In genomic region chr13:95892611-95893145, GRCm38 (mm10) we compare ENCODE assay signal across 7 mouse cellular contexts. TPM values are rescaled to one million over a fixed set of nuclear protein-coding genes. Genes with fewer than 3 reads are reported as not detected.
A peak's percentile ranks its signal among the peaks of the same experiment; 100 is the strongest.
DNase-seq lines count a peak whose midpoint lies in the region; ATAC-seq and TF ChIP-seq lines count a peak whose summit lies in the region.

No protein-coding gene starts in this region.

- peak overlapping the region; percentile 94 for H3K4me3 ChIP-seq in E14TG2a.4 (replicated peaks; ENCODE audit: low read length)
- peak overlapping the region; percentile 58 for H3K4me3 ChIP-seq in bone marrow, adult 2 months (replicated peaks; ENCODE audit: control insufficient read depth, low read depth, low read length)
- peak overlapping the region; percentile 84 for H3K4me3 ChIP-seq in hindbrain, embryonic 11.5 days (ENCODE audit: low read depth, low read length)
- H3K4me3 ChIP-seq in liver, embryonic 11.5 days (ENCODE audit: low read depth, low read length): peak overlapping the region; percentile 73
- peak overlapping the region; percentile 74 for H3K4me3 ChIP-seq in neural tube, embryonic 12.5 days

- no peaks in the 10 kb centered on the region for H3K9me3 ChIP-seq in E14TG2a.4 (ENCODE audit: low read length)
- no peaks in the 10 kb centered on the region for H3K9me3 ChIP-seq in hindbrain, embryonic 11.5 days (ENCODE audit: control insufficient read depth, low read length)
- H3K9me3 ChIP-seq in liver, embryonic 11.5 days (ENCODE audit: control insufficient read depth, low read length): no peaks in the 10 kb centered on the region
- H3K9me3 ChIP-seq in neural tube, embryonic 12.5 days: no peaks in the 10 kb centered on the region

- H3K36me3 ChIP-seq in E14TG2a.4 (ENCODE audit: insufficient read depth, low read length): no peaks in the 10 kb centered on the region
- no peaks in the 10 kb centered on the region for H3K36me3 ChIP-seq in hindbrain, embryonic 11.5 days (ENCODE audit: control insufficient read depth, insufficient read depth, low read length)
- H3K36me3 ChIP-seq in liver, embryonic 11.5 days (ENCODE audit: control insufficient read depth, insufficient read depth, low read length): no peaks in the 10 kb centered on the region
- no peaks in the 10 kb centered on the region for H3K36me3 ChIP-seq in neural tube, embryonic 12.5 days

- ATAC-seq in hindbrain, embryonic 11.5 days (ENCODE audit: low FRiP score): 0 out of 2 replicates have a peak, but pooled peaks have one; percentile 1
- no peak for ATAC-seq in liver, embryonic 11.5 days (replicated peaks; ENCODE audit: low FRiP score)
- ATAC-seq in neural tube, embryonic 12.5 days (ENCODE audit: low FRiP score, low read depth): peak; percentile 13

- no peak for TF ChIP-seq CTCF in E14TG2a.4 (conservative IDR thresholded peaks at IDR 0.05; ENCODE audit: low read length)
- TF ChIP-seq CTCF in bone marrow, adult 2 months (IDR thresholded peaks at IDR 0.05; ENCODE audit: control insufficient read depth, insufficient read depth, low read length): no peak

- peak overlapping the region; percentile 97 for H3K4me2 ChIP-seq in hindbrain, embryonic 11.5 days (replicated peaks; ENCODE audit: low read depth, low read length)
- H3K4me2 ChIP-seq in liver, embryonic 11.5 days: peak overlapping the region; percentile 100
- peak overlapping the region; percentile 89 for H3K4me2 ChIP-seq in neural tube, embryonic 12.5 days (replicated peaks)

- H3K27me3 ChIP-seq in E14TG2a.4 (ENCODE audit: insufficient read depth, low read length): peaks cover 25% of the 10 kb centered on the region
- H3K27me3 ChIP-seq in hindbrain, embryonic 11.5 days (ENCODE audit: control insufficient read depth, insufficient read depth, low read length): no peaks in the 10 kb centered on the region
- no peaks in the 10 kb centered on the region for H3K27me3 ChIP-seq in liver, embryonic 11.5 days (replicated peaks; ENCODE audit: control insufficient read depth, insufficient read depth, low read length)
- no peaks in the 10 kb centered on the region for H3K27me3 ChIP-seq in neural tube, embryonic 12.5 days (replicated peaks)

- H3K9ac ChIP-seq in hindbrain, embryonic 11.5 days (ENCODE audit: low read depth, low read length): peak overlapping the region; percentile 92
- H3K9ac ChIP-seq in liver, embryonic 11.5 days (ENCODE audit: low read depth, low read length): peak overlapping the region; percentile 86
- H3K9ac ChIP-seq in neural tube, embryonic 12.5 days: peak overlapping the region; percentile 81

- peak; percentile 34 for DNase-seq in hindbrain, embryonic 11.5 days (ENCODE audit: low spot score)
- DNase-seq in liver, embryonic 11.5 days (ENCODE audit: low spot score): no peak
- DNase-seq in urinary bladder, postnatal 25 days (ENCODE audit: low spot score): no peak
- DNase-seq in layer of hippocampus, postnatal 10 days (ENCODE audit: low spot score in 2 of 2): no peak

- WGBS in bone marrow, adult 2 months: under 1% methylated on average over 12 of the region's 12 CpGs
- WGBS in hindbrain, embryonic 11.5 days: 17% methylated on average over 12 of the region's 12 CpGs
- WGBS in liver, embryonic 11.5 days: 15% methylated on average over 12 of the region's 12 CpGs
- WGBS in neural tube, embryonic 12.5 days: 24% methylated on average over 12 of the region's 12 CpGs

- TF ChIP-seq POLR2A in bone marrow, adult 2 months (IDR thresholded peaks at IDR 0.05; ENCODE audit: borderline replicate concordance, control insufficient read depth, low read depth, low read length): no peak

- H3K4me1 ChIP-seq in E14TG2a.4 (replicated peaks; ENCODE audit: low read depth, low read length): peaks cover 24% of the 10 kb centered on the region
- H3K4me1 ChIP-seq in bone marrow, adult 2 months (ENCODE audit: control insufficient read depth, insufficient read depth, low read length): peaks cover 2% of the 10 kb centered on the region; the same call in 1 of the 2 replicates
- H3K4me1 ChIP-seq in hindbrain, embryonic 11.5 days (replicated peaks; ENCODE audit: control insufficient read depth, insufficient read depth, low read length): peaks cover 8% of the 10 kb centered on the region
- H3K4me1 ChIP-seq in liver, embryonic 11.5 days (replicated peaks; ENCODE audit: control insufficient read depth, insufficient read depth, low read length): peaks cover 13% of the 10 kb centered on the region
- peaks cover 11% of the 10 kb centered on the region for H3K4me1 ChIP-seq in neural tube, embryonic 12.5 days

- H3K27ac ChIP-seq in bone marrow, adult 2 months (ENCODE audit: control insufficient read depth, insufficient read depth, low read depth, low read length, poor library complexity): peak overlapping the region; percentile 79
- 0 out of 2 replicates have a peak overlapping the region, but pooled peaks have one; percentile 31 for H3K27ac ChIP-seq in hindbrain, embryonic 11.5 days (ENCODE audit: low read depth, low read length)
- H3K27ac ChIP-seq in liver, embryonic 11.5 days (ENCODE audit: low read depth, low read length): peak overlapping the region; percentile 83
- no peak overlapping the region for H3K27ac ChIP-seq in neural tube, embryonic 12.5 days

RNA-seq across cellular contexts. Expression of gene Iqgap2, which starts 1.0 kb away (rescaled TPM):
- 15.5 TPM in 2 replicates for polyA plus RNA-seq in bone marrow, adult 2 months (2011; ENCODE audit: insufficient read depth, insufficient read length, low replicate concordance, missing spikeins)
- 17.7 and 20.7 TPM in 2 replicates for polyA plus RNA-seq in hindbrain, embryonic 11.5 days (2014; fragmentation: Nextera tagmentation; extraction: Ambion mirVana)
- 17.1 and 17.7 TPM in 2 replicates for polyA plus RNA-seq in liver, embryonic 11.5 days (2014; fragmentation: Nextera tagmentation; extraction: Ambion mirVana)
- 9.5 TPM in 2 replicates for polyA plus RNA-seq in neural tube, embryonic 12.5 days (2016; fragmentation: Nextera tagmentation; extraction: Ambion mirVana)
- total RNA-seq in layer of hippocampus, postnatal 10 days (2021): 10 to 100 TPM; 29.0 to 31.0 TPM
